In the genomic region with DNA sequence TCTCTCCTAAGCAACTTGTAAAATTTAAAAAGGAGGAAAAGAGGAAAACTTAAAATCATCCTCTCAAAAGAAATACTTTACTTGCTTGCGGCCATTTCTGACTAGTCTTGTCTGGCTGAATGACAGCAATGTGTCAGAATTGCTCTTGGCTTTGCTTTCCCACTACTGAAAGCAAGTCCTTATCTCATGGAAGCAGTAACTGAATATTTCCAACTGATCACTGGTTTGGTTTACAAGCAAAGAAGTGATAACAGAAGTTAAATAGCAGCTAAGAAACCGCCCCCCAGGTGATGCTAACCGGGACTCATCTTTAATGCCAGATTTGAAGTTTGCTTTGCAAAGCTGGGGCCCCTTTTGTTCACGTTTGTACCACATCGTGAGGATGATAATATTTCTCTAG, we compare ENCODE assay signal across 14 mouse cellular contexts.
"Had no signal": no experiment of that assay in that cellular context is flagged by ENCODE, and none has a peak within 500 bp of the region (broad histone marks: within the 10 kb centered on the region; RNA-seq: fewer than 3 reads in every experiment).

No protein-coding gene starts in this region.

- H3K4me2 ChIP-seq: intestine, embryonic 15.5 days; limb, embryonic 13.5 days; lung, embryonic 15.5 days; midbrain, embryonic 13.5 days had no signal

- H3K27me3 ChIP-seq: intestine, embryonic 15.5 days; limb, embryonic 13.5 days; lung, embryonic 15.5 days; midbrain, embryonic 13.5 days had no signal

- H3K9me3 ChIP-seq: intestine, embryonic 15.5 days; limb, embryonic 10.5 days; limb, embryonic 13.5 days; lung, embryonic 15.5 days; midbrain, embryonic 13.5 days had no signal

- H3K36me3 ChIP-seq: intestine, embryonic 15.5 days had no signal

- DNase-seq: kidney, adult 18-20 months; kidney, adult 9 months; kidney, postnatal 14 days; kidney, postnatal 4 days; lung, adult 18-20 months; lung, postnatal 10 days; lung, postnatal 36 days; thymus, adult 18-20 months; thymus, postnatal 36 days had no signal

- H3K27ac ChIP-seq: intestine, embryonic 15.5 days; limb, embryonic 10.5 days; limb, embryonic 13.5 days; lung, embryonic 15.5 days; midbrain, embryonic 13.5 days had no signal

- H3K9ac ChIP-seq: intestine, embryonic 15.5 days; limb, embryonic 13.5 days; lung, embryonic 15.5 days; midbrain, embryonic 13.5 days had no signal

- H3K4me3 ChIP-seq: intestine, embryonic 15.5 days; limb, embryonic 10.5 days; limb, embryonic 13.5 days; lung, embryonic 15.5 days; midbrain, embryonic 13.5 days had no signal

- ATAC-seq: intestine, embryonic 15.5 days; midbrain, embryonic 13.5 days had no signal
